Mouse (Mus musculus) adrenal gland, adult 2 months (tissue): ENCODE results near the gene Retsat. TPM values are rescaled to one million over a fixed set of nuclear protein-coding genes. Genes with fewer than 3 reads are reported as not detected.

Source experiments
- polyA plus RNA-seq: library from polyadenylated mRNA; depleted of rRNA; stranded (reverse); fragments of >200 nt; gene quantifications from 2 replicates; pipeline ENCODE4 v1.2.3, GENCODE M21; 2012; rRNA removed
- total RNA-seq, 2 experiments: library from RNA; stranded (reverse); gene quantifications; 2 replicates each; pipeline ENCODE4 v1.2.3; 2021

Gene Retsat
- total and polyA plus RNA-seq, 3 experiments: 123 to 465 (median 390) TPM

Other genes with a start within 250 kb of the Retsat start
- 10 to 100 TPM; 22.6 to 25.1 TPM for gene Tmem150a, start 243.0 kb upstream of the Retsat start, total RNA-seq
- gene Tmem150a, start 243.0 kb upstream of the Retsat start, polyA plus RNA-seq: 48.8 and 55.2 TPM in 2 replicates
- 100 to 1,000 TPM; 283 to 489 TPM for gene Rnf181, start 231.5 kb upstream of the Retsat start, total RNA-seq
- 224 and 444 TPM in 2 replicates for gene Rnf181, start 231.5 kb upstream of the Retsat start, polyA plus RNA-seq
- 10 to 100 TPM; 25.3 to 43.4 TPM for gene Vamp5, start 218.0 kb upstream of the Retsat start, total RNA-seq
- 16.4 and 17.4 TPM in 2 replicates for gene Vamp5, start 218.0 kb upstream of the Retsat start, polyA plus RNA-seq
- 100 to 1,000 TPM; 130 to 158 TPM for gene Vamp8, start 207.8 kb upstream of the Retsat start, total RNA-seq
- 71.8 and 106 TPM in 2 replicates for gene Vamp8, start 207.8 kb upstream of the Retsat start, polyA plus RNA-seq
- 10 to 100 TPM; 47.1 to 68.7 TPM for gene Ggcx, start 184.2 kb upstream of the Retsat start, total RNA-seq
- 30.2 and 34.5 TPM in 2 replicates for gene Ggcx, start 184.2 kb upstream of the Retsat start, polyA plus RNA-seq
- 100 to 1,000 TPM; 203 to 251 TPM for gene Mat2a, start 158.9 kb upstream of the Retsat start, total RNA-seq
- 121 and 150 TPM in 2 replicates for gene Mat2a, start 158.9 kb upstream of the Retsat start, polyA plus RNA-seq
- under 1 TPM; 0.23 to 0.24 TPM for gene Sh2d6, start 76.8 kb upstream of the Retsat start, total RNA-seq
- gene Sh2d6, start 76.8 kb upstream of the Retsat start, polyA plus RNA-seq: 0.25 and 0.49 TPM in 2 replicates
- 10 to 100 TPM; 32.2 to 56.3 TPM for gene Capg, start 54.1 kb upstream of the Retsat start, total RNA-seq
- gene Capg, start 54.1 kb upstream of the Retsat start, polyA plus RNA-seq: 38.9 and 41.9 TPM in 2 replicates
- 10 to 100 TPM; 12.9 to 25.6 TPM for gene Elmod3, start 62 bp upstream of the Retsat start, total RNA-seq
- gene Elmod3, start 62 bp upstream of the Retsat start, polyA plus RNA-seq: 25.5 and 29.3 TPM in 2 replicates
- gene Tgoln1, start 18.5 kb downstream of the Retsat start, total RNA-seq: 100 to 1,000 TPM; 241 to 274 TPM
- 38.9 and 46.0 TPM in 2 replicates for gene Tgoln1, start 18.5 kb downstream of the Retsat start, polyA plus RNA-seq
- gene Tcf7l1, start 190.8 kb downstream of the Retsat start, total RNA-seq: 10 to 100 TPM; 11.0 to 14.7 TPM
- 23.2 and 24.4 TPM in 2 replicates for gene Tcf7l1, start 190.8 kb downstream of the Retsat start, polyA plus RNA-seq